Mouse (Mus musculus) T-helper 17 cell (primary cell): ENCODE measurements around the gene Coq2.

Experiments
- in situ Hi-C, 2 experiments: fragments of 300-600 bp; cut with MboI, MseI; formaldehyde crosslinking; loops; 1 replicate in 1 of 2; 2 replicates in 1 of 2; pipeline ENCODE4 v1.15.1; 2025; ENCODE audit warnings: high pct_unique_total_duplicates in 2 of 2

Coq2 gene

DNA sequence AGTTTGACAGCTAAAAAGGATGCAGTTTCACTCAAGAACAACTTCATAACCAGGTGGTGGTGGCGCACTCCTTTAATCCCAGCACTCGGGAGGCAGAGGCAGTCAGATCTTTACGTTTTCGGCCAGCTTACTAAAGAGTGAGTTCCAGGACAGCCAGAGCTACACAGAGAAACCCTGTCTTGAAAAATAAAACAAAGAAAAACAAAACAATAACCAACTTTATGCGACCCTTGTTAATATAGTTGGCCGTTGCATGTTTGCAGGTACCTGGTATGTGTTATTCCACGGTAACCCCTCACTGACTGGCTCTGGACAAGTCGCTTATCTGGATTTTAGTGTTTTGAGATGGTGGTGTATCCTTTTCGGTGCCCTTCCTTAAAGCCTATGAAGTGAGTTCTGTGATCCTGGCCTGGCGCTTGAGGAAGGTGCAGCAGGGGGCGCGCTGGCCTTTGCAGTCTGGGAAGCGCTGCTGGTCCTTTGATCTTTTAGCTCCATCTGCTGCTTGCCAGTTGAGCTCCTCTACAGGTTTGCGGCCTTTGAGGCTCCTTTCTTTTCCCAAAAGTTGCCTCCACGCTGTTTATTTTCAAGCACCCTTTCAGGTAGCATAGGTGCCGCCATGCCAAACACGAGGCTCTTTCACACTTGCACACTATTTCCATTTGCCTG is at the start of gene Coq2:
Gene Coq2 (minus strand): TSS at position 430 of the 666 bp plus-strand sequence.
- in situ Hi-C loops, result no loop called here

- in situ Hi-C loops, result no loop called here
Measured at GRCm38 (mm10) chr5:100719235-100720088, 44.5 kb upstream of the Coq2 start, which contains the start of gene Hpse. TSS of gene Hpse (minus strand) at chr5:100719716.

DNA sequence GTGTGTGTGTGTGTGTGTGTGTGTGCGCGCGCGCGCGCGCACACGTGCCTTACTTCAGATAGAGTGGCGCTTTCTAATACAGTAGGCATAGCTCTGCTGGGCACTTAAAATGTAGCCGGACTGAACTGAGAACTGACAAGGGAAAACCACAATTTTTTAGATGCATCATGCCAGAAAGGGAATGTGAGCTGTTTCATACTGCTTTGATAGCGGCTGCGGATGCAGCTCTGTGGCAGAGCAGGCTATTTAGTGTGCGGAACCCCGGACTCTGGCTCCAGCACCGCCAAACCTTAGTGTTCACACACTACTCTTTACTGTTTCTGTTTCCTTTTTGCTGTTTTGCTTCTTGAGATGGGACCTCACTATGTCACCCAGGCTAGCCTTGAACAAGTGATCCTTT is 41.8 kb upstream of the Coq2 start:
- in situ Hi-C loops, result no loop called here

GRCm38 (mm10) chr5:100711219-100711618 is 36.3 kb upstream of the Coq2 start:
- in situ Hi-C loops, result no loop called here

DNA sequence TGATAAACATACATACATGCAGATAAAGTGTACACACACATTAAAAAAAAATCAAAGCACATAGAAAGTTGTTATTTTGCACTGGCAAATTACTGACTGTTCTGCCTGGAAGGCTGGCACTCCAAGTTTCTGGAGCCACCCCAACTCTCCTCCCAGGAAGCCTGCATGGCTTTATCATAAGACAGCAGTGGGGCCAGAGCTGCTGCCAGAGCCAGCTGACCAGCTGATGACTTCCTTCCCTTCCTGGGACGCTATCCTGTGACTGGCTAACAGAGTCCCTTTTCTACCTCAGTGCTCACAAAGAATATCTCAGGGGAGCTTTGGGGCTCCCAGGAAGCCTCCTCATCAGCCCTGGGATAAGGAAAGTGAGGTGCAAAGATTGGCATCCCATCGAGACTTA is 35.1 kb upstream of the Coq2 start:
- in situ Hi-C loops, result no loop called here

DNA sequence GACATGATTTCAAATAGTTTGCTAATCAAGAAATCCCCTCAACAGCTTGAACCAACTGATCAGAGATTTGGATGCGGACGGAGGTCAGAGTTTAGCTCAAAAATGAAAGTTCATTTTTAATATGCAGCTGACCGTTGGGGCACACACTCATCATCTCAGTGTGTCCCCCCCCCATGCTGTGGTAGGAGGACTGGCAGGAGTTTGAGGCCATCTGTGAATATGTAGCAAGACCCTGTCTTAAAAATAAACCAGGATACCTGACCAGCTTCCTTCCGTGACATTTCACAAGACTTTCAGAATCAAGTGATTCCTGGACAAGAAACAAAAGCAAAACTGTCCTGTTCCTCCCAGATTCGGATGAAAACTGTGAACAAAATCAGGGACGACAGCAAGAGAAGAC is 34.1 kb upstream of the Coq2 start:
- in situ Hi-C loops, result no loop called here

DNA sequence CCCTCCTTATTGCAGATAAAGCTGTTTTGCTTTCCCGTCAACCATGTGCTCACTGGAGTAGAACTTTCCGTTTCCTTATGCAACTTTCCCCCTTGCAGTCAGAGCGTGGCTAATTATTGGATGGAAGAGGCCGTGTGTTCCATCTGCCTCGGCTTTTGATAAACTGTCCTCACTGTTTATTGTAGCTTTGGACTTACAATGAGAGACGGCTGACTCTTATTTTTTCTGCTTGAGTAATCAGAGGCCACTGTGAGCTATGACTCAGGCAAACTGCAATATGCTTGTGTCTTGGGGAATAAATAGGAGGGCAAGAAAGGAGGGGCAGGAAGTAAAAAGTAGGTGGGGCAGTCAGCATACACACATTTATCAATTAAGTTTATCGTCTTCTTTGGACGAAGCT is 31.7 kb upstream of the Coq2 start:
- in situ Hi-C loops, result no loop called here

GRCm38 (mm10) chr5:100704272-100704671 is 29.3 kb upstream of the Coq2 start:
- in situ Hi-C loops, result no loop called here

DNA sequence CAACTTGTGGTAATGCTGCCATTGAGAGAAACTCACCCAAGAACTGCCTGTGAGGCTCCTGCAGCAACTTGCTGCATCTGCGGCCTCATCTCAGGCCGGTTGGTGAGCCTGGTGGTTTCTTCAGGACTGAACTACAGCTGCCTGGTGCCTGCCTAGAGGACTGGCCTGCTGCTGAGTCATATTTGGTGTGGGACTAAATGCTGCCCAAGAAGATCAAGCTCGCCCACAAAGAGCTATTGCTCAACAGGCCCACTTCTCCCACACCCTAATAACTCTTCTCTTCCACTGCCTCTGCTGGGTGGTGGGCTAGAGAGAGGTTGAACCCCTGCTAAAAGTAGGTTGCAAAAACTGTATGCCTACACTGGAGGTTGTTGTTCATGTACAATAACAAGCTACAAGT is 27.4 kb upstream of the Coq2 start:
- in situ Hi-C loops, result no loop called here

- in situ Hi-C loops, result no loop called here
Measured at GRCm38 (mm10) chr5:100700861-100701620, 26.1 kb upstream of the Coq2 start.

DNA sequence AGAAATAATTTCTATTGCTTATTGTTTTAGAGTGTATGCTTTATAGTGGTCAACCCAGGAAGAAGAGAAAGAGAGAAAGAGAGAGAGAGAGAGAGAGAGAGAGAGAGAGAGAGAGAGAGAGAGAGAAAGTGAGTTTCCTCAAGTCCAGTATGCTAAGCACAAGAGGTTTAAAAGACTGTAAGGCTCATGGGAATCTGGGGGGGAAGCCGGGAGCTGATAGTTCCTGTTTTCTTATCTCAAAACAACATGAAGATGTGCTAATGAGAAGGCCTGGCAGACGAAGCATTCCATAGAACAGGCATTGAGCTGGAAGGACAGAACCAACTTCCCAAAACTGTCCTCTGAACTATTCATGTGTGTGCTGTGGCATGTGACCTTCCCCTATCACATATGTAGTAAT is 22.9 kb upstream of the Coq2 start:
- in situ Hi-C loops, result no loop called here

DNA sequence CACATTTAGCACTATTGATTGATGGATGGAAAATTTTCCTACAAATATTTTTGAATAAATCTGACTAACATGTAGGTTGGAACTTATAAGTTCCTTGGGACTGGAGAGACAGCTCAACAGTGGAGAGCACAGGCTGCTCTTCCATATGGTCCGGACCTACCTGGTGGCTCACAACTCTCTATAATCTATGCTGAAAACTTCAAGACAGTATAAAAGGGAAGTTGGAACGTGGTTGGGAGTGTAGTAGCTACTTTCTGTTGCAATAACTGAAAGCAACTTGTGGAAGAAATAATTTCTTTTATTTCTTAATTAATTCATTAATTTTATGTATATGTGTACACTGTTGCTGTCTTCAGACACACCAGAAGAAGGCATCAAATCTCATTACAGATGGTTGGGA is 22.5 kb upstream of the Coq2 start:
- in situ Hi-C loops, result no loop called here

DNA sequence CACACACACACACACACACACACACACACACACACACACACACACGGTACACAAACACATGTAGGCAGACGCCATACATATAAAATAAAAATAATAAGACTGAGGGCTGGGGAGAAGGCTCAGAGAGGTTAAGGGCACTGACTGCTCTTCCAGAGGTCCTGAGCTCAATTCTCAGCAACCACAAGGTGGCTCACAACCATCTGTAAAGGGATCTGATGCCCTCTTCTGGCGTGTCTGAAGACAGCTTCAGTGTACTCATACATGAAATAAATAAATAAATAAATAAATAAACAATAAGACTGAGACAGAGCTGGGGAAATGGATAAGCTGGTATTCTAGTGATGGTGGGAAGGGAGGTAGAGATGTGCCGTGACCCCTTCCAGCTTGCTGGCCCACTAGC is 10.7 kb upstream of the Coq2 start:
- in situ Hi-C loops, result loop anchor here in 1 of 2 experiments (10.0 kb wide), 1 partner anchor 229 kb away; no protein-coding TSS in a partner anchor

DNA sequence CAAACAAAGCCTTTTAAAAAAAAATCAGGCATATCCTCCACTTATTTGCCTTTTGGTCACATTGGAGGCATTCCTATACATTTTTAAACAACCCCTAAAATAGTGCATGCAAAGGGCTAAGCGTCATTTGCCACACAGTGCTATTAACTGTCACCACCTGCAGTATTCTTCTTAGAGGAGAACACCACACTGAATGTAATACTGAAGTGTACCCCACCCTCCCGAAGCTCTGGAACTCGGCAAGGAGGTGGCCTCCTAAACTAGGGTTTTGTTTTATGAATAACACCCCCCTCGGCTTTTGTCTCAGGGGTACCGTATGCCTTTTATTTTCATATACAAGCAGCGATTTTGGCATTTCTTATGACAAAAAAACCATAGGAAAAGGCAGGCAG is 5.6 kb upstream of the Coq2 start:
- in situ Hi-C loops, result loop anchor here (5.0 to 10.0 kb wide), 2 partner anchors 232 to 234 kb away; no protein-coding TSS in a partner anchor

DNA sequence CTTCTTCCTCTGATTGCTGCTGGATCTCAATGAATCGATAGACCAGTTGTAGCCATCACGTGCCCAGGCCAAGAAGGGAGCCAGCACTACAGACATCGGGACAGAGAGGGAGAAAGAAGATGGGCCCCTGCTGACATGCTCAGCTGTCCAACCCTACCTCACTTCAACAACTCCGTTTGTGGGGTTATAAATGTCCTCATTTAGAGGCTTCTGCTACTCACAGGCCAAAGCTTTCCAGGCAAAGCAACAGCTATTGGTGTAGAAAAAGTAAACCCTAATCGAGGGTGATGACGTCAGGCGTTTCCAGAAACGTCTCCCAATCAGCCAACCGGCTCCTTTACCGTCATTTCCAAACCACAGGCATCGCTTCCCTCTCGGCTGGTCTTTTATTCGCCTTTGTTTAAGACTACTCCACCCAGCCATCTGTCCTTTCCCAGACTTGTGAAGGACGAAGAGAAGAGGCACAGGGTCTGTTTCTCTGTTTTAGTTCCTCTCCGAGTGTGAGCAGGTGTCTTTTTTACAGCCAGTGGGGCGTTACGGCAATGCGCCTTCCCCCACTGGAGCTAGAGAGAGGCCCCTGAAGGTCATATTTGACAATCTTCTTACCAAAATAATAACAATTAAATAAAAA is 5.1 kb upstream of the Coq2 start:
- in situ Hi-C loops, result loop anchor here (5.0 to 10.0 kb wide), 2 partner anchors 232 to 235 kb away; no protein-coding TSS in a partner anchor

DNA sequence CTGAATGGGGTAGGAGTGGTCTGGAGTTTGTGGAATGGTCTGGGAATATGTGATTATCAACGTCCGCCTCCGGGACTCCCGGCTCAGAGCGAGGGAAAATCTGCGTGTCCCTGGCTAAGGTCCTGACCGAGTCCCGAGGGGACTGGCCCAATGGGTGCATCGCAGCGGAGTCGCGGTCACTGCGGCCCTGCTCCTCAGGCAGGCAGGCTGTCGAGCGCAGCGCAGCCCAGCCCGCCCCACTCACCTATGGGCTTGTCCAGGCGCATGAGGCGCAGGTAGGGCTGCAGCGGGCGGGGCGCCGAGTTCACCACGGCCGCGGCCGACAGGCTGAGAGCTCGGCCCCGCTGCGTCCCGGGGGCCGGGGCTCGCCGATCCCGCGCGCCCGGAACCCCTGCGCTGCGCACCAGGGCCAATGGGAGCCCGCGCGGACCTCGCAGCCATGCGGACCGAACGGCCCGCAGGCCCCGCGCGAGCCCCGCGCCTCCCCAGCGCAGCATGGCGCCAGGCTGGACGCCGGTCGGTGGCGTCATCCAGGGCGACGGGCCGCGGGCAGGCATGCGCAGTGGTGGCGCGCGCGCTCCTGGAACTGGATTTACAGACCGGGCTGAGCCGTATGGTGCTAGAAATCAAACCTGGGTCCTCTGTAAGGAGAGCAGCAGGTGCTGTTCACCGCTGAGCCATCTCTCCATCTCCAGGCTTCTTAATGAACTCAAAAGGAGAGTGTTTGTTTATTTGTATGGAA is 1.0 kb downstream of the Coq2 start:
- in situ Hi-C loops, result no loop called here

DNA sequence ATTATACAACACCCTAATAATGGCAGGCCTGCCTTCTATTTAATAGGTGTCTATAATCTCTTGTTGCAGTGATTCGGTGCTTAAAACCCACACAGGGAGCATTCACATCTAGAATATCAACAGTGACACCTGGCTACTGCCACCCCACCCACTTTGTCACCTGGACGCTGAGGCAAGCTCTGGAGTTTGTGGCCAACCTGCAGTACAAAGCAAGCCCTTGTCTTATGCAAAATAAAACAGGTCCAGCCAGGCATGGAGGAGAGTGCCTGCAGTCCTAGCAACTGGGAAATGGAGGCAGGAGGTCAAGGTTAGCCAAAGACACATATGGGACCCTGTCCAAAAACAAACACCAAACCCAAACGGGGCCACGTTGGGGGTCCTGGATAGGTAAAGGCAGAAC is 2.5 kb downstream of the Coq2 start:
- in situ Hi-C loops, result no loop called here

- in situ Hi-C loops, result no loop called here
Measured at GRCm38 (mm10) chr5:100671897-100672296, 3.0 kb downstream of the Coq2 start.

DNA sequence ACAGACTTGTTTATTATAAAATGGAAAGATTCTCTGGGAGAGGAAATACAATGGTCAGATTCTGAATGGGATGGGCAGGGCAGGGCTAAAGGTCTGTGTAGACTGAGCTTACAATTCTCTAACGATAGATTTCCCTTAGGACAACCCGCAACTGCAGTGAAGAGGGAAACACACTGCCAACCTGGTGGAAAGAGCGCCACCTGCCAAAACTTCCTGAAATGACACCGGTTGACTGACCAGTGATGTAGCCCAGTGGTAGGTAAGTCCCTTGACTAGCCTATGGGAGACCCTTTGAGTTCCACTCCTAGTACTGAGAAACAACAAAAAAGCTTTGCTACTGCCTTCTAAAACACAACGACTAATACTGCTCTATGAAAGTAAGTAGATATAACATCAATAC is 3.5 kb downstream of the Coq2 start:
- in situ Hi-C loops, result no loop called here

DNA sequence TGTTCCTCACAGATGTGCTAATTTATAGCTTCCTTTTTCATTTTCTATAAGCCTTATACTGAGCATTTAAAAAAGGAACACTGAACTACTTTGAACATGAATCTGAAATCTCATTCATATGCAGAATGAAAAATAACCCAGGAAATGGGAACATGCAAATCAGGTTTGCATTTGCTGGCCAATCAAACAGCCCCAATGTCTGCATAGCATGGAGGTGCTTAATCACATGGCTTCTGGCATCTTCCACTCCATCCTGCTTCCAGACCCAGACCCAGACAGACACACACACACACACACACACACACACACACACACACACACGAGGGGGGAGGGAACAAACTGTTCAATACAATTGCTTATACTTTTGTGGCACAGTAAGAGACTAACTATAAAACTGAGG is 8.0 kb downstream of the Coq2 start:
- in situ Hi-C loops, result no loop called here

- in situ Hi-C loops, result loop anchor here in 1 of 2 experiments (5.0 kb wide), 1 partner anchor 92 kb away; the partner anchor contains the start of gene Plac8
Measured at GRCm38 (mm10) chr5:100663854-100664253, 11.1 kb downstream of the Coq2 start.
